Comparison of ENCODE assay signal across 1 mouse cellular context in the genomic region with DNA sequence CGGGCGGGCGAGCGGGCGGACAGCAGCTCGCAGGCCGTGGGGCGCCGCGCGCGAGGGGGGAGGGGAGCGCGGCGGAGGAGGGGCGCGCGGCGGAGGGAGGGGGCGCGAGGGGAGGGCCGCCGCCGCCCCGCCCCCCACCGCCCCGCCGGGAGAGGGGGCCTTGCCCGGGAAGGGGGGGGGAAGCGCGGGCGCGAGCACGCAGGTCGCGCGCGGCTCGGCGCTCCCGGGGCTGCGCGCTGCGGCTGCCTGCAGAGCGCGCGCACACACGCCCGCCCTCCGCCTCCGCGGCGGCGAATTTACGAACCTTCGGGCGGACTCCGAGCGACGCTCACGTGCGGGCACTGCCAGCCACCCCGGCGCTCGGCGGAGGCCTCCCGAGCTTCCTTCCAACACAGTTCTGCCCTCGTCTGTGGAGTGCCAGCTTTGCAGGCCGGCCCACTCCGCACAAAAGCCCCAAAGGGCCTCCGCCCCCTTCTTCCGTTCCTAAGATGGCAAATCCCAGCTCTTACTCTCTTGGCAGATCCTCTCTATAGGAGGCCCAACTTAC.
TF ChIP-seq lines count a peak whose summit lies in the region.

No protein-coding gene starts in this region.

TF ChIP-seq in CH12.LX, 34 proteins besides CTCF, POLR2A, EP300 and RAD21:
- TF ChIP-seq NRF1 (IDR thresholded peaks at IDR 0.05; ENCODE audit: low read depth, low read length) (peak; percentile 68), JUN (IDR thresholded peaks at IDR 0.05; ENCODE audit: insufficient read depth, low read depth, low read length) (no peak), ZMIZ1 (IDR thresholded peaks at IDR 0.05; ENCODE audit: low read depth, low read length) (no peak), USF1 (IDR thresholded peaks at IDR 0.05; ENCODE audit: low read depth, low read length) (no peak), GABPA (IDR thresholded peaks at IDR 0.05; ENCODE audit: insufficient replicate concordance, low read depth, low read length) (no peak), HCFC1 (IDR thresholded peaks at IDR 0.05; ENCODE audit: low read depth, low read length) (no peak), ZNF384 (IDR thresholded peaks at IDR 0.05; ENCODE audit: low read depth, low read length) (no peak), MEF2A (IDR thresholded peaks at IDR 0.05; ENCODE audit: borderline replicate concordance, low read depth, low read length) (no peak), TBP (conservative IDR thresholded peaks at IDR 0.05; ENCODE audit: low read depth, low read length) (no peak), MAFK (IDR thresholded peaks at IDR 0.05; ENCODE audit: insufficient replicate concordance, low read length) (no peak), MAZ (IDR thresholded peaks at IDR 0.05; ENCODE audit: low read depth, low read length) (no peak), NELFE (IDR thresholded peaks at IDR 0.05; ENCODE audit: low read depth, low read length) (0 out of 2 replicates have a peak, but pooled peaks have one; percentile 13), TCF12 (IDR thresholded peaks at IDR 0.05; ENCODE audit: low read depth, low read length) (peak; percentile 36; the same call in 1 of the 2 replicates), ELF1 (IDR thresholded peaks at IDR 0.05; ENCODE audit: low read depth, low read length) (no peak), JUND (conservative IDR thresholded peaks at IDR 0.05; ENCODE audit: low read depth, low read length) (no peak), IRF4 (IDR thresholded peaks at IDR 0.05; ENCODE audit: low read depth, low read length) (peak; percentile 40), ETS1 (conservative IDR thresholded peaks at IDR 0.05; ENCODE audit: low read depth, low read length) (no peak), UBTF (IDR thresholded peaks at IDR 0.05; ENCODE audit: low read depth, low read length) (no peak), PAX5 (IDR thresholded peaks at IDR 0.05; ENCODE audit: low read length) (no peak), ZKSCAN1 (IDR thresholded peaks at IDR 0.05; ENCODE audit: borderline replicate concordance, low read depth, low read length) (no peak), RCOR1 (conservative IDR thresholded peaks at IDR 0.05; ENCODE audit: low read depth, low read length) (no peak), SMC3 (IDR thresholded peaks at IDR 0.05; ENCODE audit: low read depth, low read length) (no peak), USF2 (conservative IDR thresholded peaks at IDR 0.05; ENCODE audit: low read depth, low read length) (no peak), MXI1 (IDR thresholded peaks at IDR 0.05; ENCODE audit: low read depth, low read length) (no peak; the same call in 1 of the 2 replicates), POLR2AphosphoS2 (IDR thresholded peaks at IDR 0.05; ENCODE audit: low read depth, low read length) (no peak), CHD1 (IDR thresholded peaks at IDR 0.05; ENCODE audit: low read depth, low read length) (no peak), SIN3A (IDR thresholded peaks at IDR 0.05; ENCODE audit: low read length) (no peak; the same call in 1 of the 2 replicates), KAT2A (IDR thresholded peaks at IDR 0.05; ENCODE audit: insufficient replicate concordance, low read length) (no peak), E2F4 (IDR thresholded peaks at IDR 0.05; ENCODE audit: insufficient replicate concordance, low read depth, low read length) (no peak), CHD2 (IDR thresholded peaks at IDR 0.05; ENCODE audit: low read length) (no peak), BHLHE40 (IDR thresholded peaks at IDR 0.05; ENCODE audit: low read depth, low read length) (peak; percentile 93), MAX (IDR thresholded peaks at IDR 0.05; ENCODE audit: low read length) (peak; percentile 47; the same call in 1 of the 2 replicates), MYC (IDR thresholded peaks at IDR 0.05; ENCODE audit: low read depth, low read length) (no peak), ZC3H11A (IDR thresholded peaks at IDR 0.05; ENCODE audit: low read depth, low read length) (no peak)
TF ChIP-seq in CH12.LX: peak in this region for 6.
